ENCODE assay signal across 10 mouse cellular contexts in genomic region chr15:79436481-79436921, GRCm38 (mm10). TPM values are rescaled to one million over a fixed set of nuclear protein-coding genes. Genes with fewer than 3 reads are reported as not detected.
DNase-seq lines count a peak whose midpoint lies in the region; ATAC-seq lines count a peak whose summit lies in the region.
"Had no signal": no experiment of that assay in that cellular context is flagged by ENCODE, and none has a peak within 500 bp of the region (broad histone marks: within the 10 kb centered on the region; RNA-seq: fewer than 3 reads in every experiment).

No protein-coding gene starts in this region.

- H3K9ac ChIP-seq in kidney, embryonic 14.5 days (ENCODE audit: low read depth, low read length): no peak overlapping the region
- H3K9ac ChIP-seq in heart, embryonic 14.5 days (ENCODE audit: low read length): peak overlapping the region; percentile 57

- DNase-seq in kidney, adult 11 months: peak; percentile 48
- DNase-seq in cerebellum, adult 11 months: peak; percentile 54
- peak; percentile 60 to 72 for DNase-seq in kidney, postnatal 36 days
- no peak for DNase-seq in thymus, postnatal 25 days
- no peak for DNase-seq in layer of hippocampus, adult 11-12 months (ENCODE audit: low spot score)
- no peak for DNase-seq in left cerebral cortex, adult 11 months (ENCODE audit: low spot score)

- H3K27ac ChIP-seq in kidney, embryonic 14.5 days (ENCODE audit: low read depth, low read length): no peak overlapping the region; the same call in 1 of the 2 replicates
- H3K27ac ChIP-seq in heart, embryonic 14.5 days (replicated peaks in 1 of 2; ENCODE audit: control insufficient read depth in 1 of 2, insufficient read depth in 1 of 2, low read depth in 2 of 2, low read length in 2 of 2): peak overlapping the region in 1 of 2 experiments; percentile 68; a peak in 2 of 4 replicates

- no peak overlapping the region for H3K4me2 ChIP-seq in kidney, embryonic 14.5 days (replicated peaks; ENCODE audit: low read depth, low read length)
- 0 out of 2 replicates have a peak overlapping the region, but pooled peaks have one; percentile 4 for H3K4me2 ChIP-seq in heart, embryonic 14.5 days (ENCODE audit: low read length)

- no peaks in the 10 kb centered on the region for H3K9me3 ChIP-seq in kidney, embryonic 14.5 days (ENCODE audit: control insufficient read depth, low read length)
- peaks cover 4% of the 10 kb centered on the region; the same call in 1 of the 2 replicates for H3K9me3 ChIP-seq in heart, embryonic 14.5 days (ENCODE audit: control insufficient read depth, low read length)

- H3K4me3 ChIP-seq in kidney, embryonic 14.5 days (ENCODE audit: low read length): no peak overlapping the region
- H3K4me3 ChIP-seq in heart, embryonic 14.5 days (ENCODE audit: control insufficient read depth in 1 of 2, insufficient read depth in 1 of 2, low read depth in 1 of 2, low read length in 2 of 2): no peak overlapping the region
- H3K4me3 ChIP-seq: erythroblast, embryonic 14.5 days had no signal

- WGBS in kidney, embryonic 14.5 days: 63% methylated on average over 7 of the region's 7 CpGs
- WGBS in heart, embryonic 14.5 days: 55% methylated on average over 7 of the region's 7 CpGs

- H3K36me3 ChIP-seq in kidney, embryonic 14.5 days (ENCODE audit: control insufficient read depth, insufficient read depth, low read length): peaks cover 65% of the 10 kb centered on the region
- H3K36me3 ChIP-seq in heart, embryonic 14.5 days (ENCODE audit: control insufficient read depth, insufficient read depth, low read length): peaks cover 57% of the 10 kb centered on the region

- ATAC-seq in kidney, embryonic 14.5 days (ENCODE audit: low FRiP score, low TSS enrichment): no peak
- ATAC-seq in heart, embryonic 14.5 days (ENCODE audit: insufficient number of reproducible peaks, insufficient read depth, low FRiP score, low read depth): no peak
- ATAC-seq: Patski had no signal

- peaks cover 61% of the 10 kb centered on the region for H3K4me1 ChIP-seq in kidney, embryonic 14.5 days (ENCODE audit: control insufficient read depth, insufficient read depth, low read length)
- H3K4me1 ChIP-seq in heart, embryonic 14.5 days (ENCODE audit: control insufficient read depth in 2 of 2, insufficient read depth in 2 of 2, low read length in 2 of 2): peaks cover 71 to 90% of the 10 kb centered on the region in 2 experiments

- no peaks in the 10 kb centered on the region for H3K27me3 ChIP-seq in kidney, embryonic 14.5 days (ENCODE audit: control insufficient read depth, insufficient read depth, low read length)
- no peaks in the 10 kb centered on the region for H3K27me3 ChIP-seq in heart, embryonic 14.5 days (ENCODE audit: control insufficient read depth, insufficient read depth, low read length)
- H3K27me3 ChIP-seq: Patski had no signal

RNA-seq across cellular contexts. Expression of gene Csnk1e, which starts 18.9 kb away (rescaled TPM):
- 88.8 and 107 TPM in 2 replicates for polyA plus RNA-seq in kidney, embryonic 14.5 days (2014; fragmentation: Nextera tagmentation; extraction: Ambion mirVana)
- 83.0 and 95.1 TPM in 2 replicates for polyA plus RNA-seq in heart, embryonic 14.5 days (2014; fragmentation: Nextera tagmentation; extraction: Ambion mirVana)

RNA-seq across cellular contexts. Expression of gene Tmem184b, which starts 33.1 kb away (rescaled TPM):
- polyA plus RNA-seq in kidney, embryonic 14.5 days (2014; fragmentation: Nextera tagmentation; extraction: Ambion mirVana): 45.8 and 63.1 TPM in 2 replicates
- 56.1 and 60.6 TPM in 2 replicates for polyA plus RNA-seq in heart, embryonic 14.5 days (2014; fragmentation: Nextera tagmentation; extraction: Ambion mirVana)

Comparison
In these comparisons a context has a peak if more than half of its experiments do, and no peak if none do; other contexts are left out.
1. DNase-seq: peak in kidney, adult 11 months (single experiment), cerebellum, adult 11 months (single experiment) and kidney, postnatal 36 days (2 of 2); none in thymus, postnatal 25 days (single experiment), layer of hippocampus, adult 11-12 months (single experiment) and left cerebral cortex, adult 11 months (single experiment).